ENCODE assay signal across 8 mouse cellular contexts in genomic region chr12:73585241-73585801, GRCm38 (mm10). TPM values are rescaled to one million over a fixed set of nuclear protein-coding genes. Genes with fewer than 3 reads are reported as not detected.
DNase-seq lines count a peak whose midpoint lies in the region; ATAC-seq and TF ChIP-seq lines count a peak whose summit lies in the region.

No protein-coding gene starts in this region.

- peak overlapping the region; percentile 88 for H3K4me2 ChIP-seq in embryonic facial prominence, embryonic 15.5 days (replicated peaks)

- H3K36me3 ChIP-seq in thymus, adult 2 months (ENCODE audit: control insufficient read depth, insufficient read depth, low read length): no peaks in the 10 kb centered on the region
- no peaks in the 10 kb centered on the region for H3K36me3 ChIP-seq in embryonic facial prominence, embryonic 15.5 days

- H3K27me3 ChIP-seq in thymus, adult 2 months (ENCODE audit: control insufficient read depth, insufficient read depth, low read length): no peaks in the 10 kb centered on the region
- no peaks in the 10 kb centered on the region for H3K27me3 ChIP-seq in embryonic facial prominence, embryonic 15.5 days

- peak overlapping the region; percentile 87 for H3K4me3 ChIP-seq in thymus, adult 2 months (ENCODE audit: control insufficient read depth, insufficient read depth, low read length)
- peak overlapping the region; percentile 80 for H3K4me3 ChIP-seq in embryonic facial prominence, embryonic 15.5 days (replicated peaks)

- no peak for TF ChIP-seq POLR2A in thymus, adult 2 months (IDR thresholded peaks at IDR 0.05; ENCODE audit: control insufficient read depth, extremely low read depth, insufficient read depth, low read length, poor library complexity)

- peak overlapping the region; percentile 6; the same call in 1 of the 2 replicates for H3K27ac ChIP-seq in thymus, adult 2 months (ENCODE audit: control insufficient read depth, insufficient read depth, low read length)
- peak overlapping the region; percentile 84 for H3K27ac ChIP-seq in embryonic facial prominence, embryonic 15.5 days (replicated peaks)

- no peaks in the 10 kb centered on the region for H3K9me3 ChIP-seq in embryonic facial prominence, embryonic 15.5 days (replicated peaks)

- H3K4me1 ChIP-seq in thymus, adult 2 months (replicated peaks; ENCODE audit: control insufficient read depth, insufficient read depth, low read length): peaks cover 12% of the 10 kb centered on the region
- peaks cover 18% of the 10 kb centered on the region for H3K4me1 ChIP-seq in embryonic facial prominence, embryonic 15.5 days

- peak; percentile 43 for DNase-seq in thymus, adult 2 months
- DNase-seq in thymus, postnatal 14 days: no peak
- DNase-seq in MN1 (ENCODE audit: low spot score): no peak
- DNase-seq in adrenal gland, postnatal 36 days: no peak
- DNase-seq in testis, postnatal 14 days (ENCODE audit: low spot score): no peak

- under 1% methylated on average over 33 of the region's 33 CpGs for WGBS in thymus, adult 2 months
- WGBS in embryonic facial prominence, embryonic 15.5 days: under 1% methylated on average over 33 of the region's 33 CpGs

- no peak for TF ChIP-seq CTCF in thymus, adult 2 months (IDR thresholded peaks at IDR 0.05; ENCODE audit: borderline replicate concordance, control insufficient read depth, extremely low read depth, insufficient read depth, low read length, poor library complexity)

- ATAC-seq in embryonic facial prominence, embryonic 15.5 days (ENCODE audit: insufficient number of reproducible peaks, low FRiP score, low TSS enrichment, low read depth): peak; percentile 29; the same call in 1 of the 2 replicates
- peak; percentile 2 for ATAC-seq in inflammation-experienced regulatory T-cells, adult 6 months
- peak; percentile 44; the same call in 1 of the 2 replicates for ATAC-seq in megakaryocyte-erythroid progenitor cell, adult 5-6 weeks (replicated peaks; ENCODE audit: low FRiP score, low TSS enrichment, poor library complexity, severe bottlenecking)

- peak overlapping the region; percentile 70 for H3K9ac ChIP-seq in embryonic facial prominence, embryonic 15.5 days

RNA-seq across cellular contexts. Expression of gene Prkch, which starts 0.7 kb away (rescaled TPM):
- 43.1 and 45.5 TPM in 2 replicates for polyA plus RNA-seq in thymus, adult 2 months (2012; rRNA removed)
- 20.0 and 21.0 TPM in 2 replicates for polyA plus RNA-seq in embryonic facial prominence, embryonic 15.5 days (2015; fragmentation: Nextera tagmentation; extraction: Ambion mirVana)
- polyA plus RNA-seq in inflammation-experienced regulatory T-cells, adult 6 months (2017; shearing (Covaris generic)): 10 to 100 TPM; 70.6 to 96.5 (median 76.2) TPM
- total RNA-seq in megakaryocyte-erythroid progenitor cell, adult 5-6 weeks (2014; fragmentation: Nextera tagmentation): 21.7 and 24.5 TPM in 2 replicates
- total RNA-seq in megakaryocyte-erythroid progenitor cell, adult 5-6 weeks (2017): 22.9 and 24.9 TPM in 2 replicates
- total RNA-seq in adrenal gland, postnatal 36 days (2021): 10 to 100 TPM; 11.2 to 16.3 TPM

RNA-seq across cellular contexts. Expression of gene Tmem30b, which starts 39.1 kb away (rescaled TPM):
- polyA plus RNA-seq in thymus, adult 2 months (2012; rRNA removed): 4.1 and 4.3 TPM in 2 replicates
- polyA plus RNA-seq in embryonic facial prominence, embryonic 15.5 days (2015; fragmentation: Nextera tagmentation; extraction: Ambion mirVana): 14.8 and 17.5 TPM in 2 replicates
- polyA plus RNA-seq in inflammation-experienced regulatory T-cells, adult 6 months (2017; shearing (Covaris generic)): under 1 TPM in 2 of 3 experiments, not detected in 1; 0.15 to 0.18 TPM
- not detected in 2 replicates for total RNA-seq in megakaryocyte-erythroid progenitor cell, adult 5-6 weeks (2014; fragmentation: Nextera tagmentation)
- not detected in 2 replicates for total RNA-seq in megakaryocyte-erythroid progenitor cell, adult 5-6 weeks (2017)
- under 1 TPM; 0.10 to 0.13 TPM for total RNA-seq in adrenal gland, postnatal 36 days (2021)
